Mouse (Mus musculus): Measurements from ENCODE around the gene Osgep.
"Not testable (repeated sequence)": the region's sequence is repeated elsewhere in the genome, so short reads cannot be mapped to it uniquely, and the experiment has no call there.

The Osgep gene

DNA sequence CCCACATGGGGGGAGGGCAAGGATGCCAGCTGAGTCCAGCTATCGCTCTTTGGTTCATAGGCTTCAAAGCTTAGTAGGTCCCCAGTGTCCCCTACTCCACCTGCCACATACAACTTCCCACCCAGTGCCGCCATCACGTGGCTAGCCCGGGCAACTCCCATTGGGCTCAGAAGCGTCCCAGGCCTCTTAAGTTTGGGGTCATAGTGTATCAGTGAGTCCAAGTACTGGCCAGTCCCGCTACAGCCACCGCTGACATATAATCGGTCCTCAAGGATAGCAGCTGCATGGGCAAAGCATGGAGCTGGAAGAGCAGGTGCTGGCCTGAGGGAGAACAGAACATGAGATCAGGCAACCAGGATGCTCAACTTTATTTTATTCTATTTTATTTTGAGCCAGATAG is 33.1 kb downstream of the Osgep start:
- no peak for DNase-seq (ENCODE audit: low read depth, low spot score)

GRCm38 (mm10) chr14:50876236-50876950 is 48.3 kb downstream of the Osgep start:
- DNase-seq (ENCODE audit: low read depth, low spot score): no peak

DNA sequence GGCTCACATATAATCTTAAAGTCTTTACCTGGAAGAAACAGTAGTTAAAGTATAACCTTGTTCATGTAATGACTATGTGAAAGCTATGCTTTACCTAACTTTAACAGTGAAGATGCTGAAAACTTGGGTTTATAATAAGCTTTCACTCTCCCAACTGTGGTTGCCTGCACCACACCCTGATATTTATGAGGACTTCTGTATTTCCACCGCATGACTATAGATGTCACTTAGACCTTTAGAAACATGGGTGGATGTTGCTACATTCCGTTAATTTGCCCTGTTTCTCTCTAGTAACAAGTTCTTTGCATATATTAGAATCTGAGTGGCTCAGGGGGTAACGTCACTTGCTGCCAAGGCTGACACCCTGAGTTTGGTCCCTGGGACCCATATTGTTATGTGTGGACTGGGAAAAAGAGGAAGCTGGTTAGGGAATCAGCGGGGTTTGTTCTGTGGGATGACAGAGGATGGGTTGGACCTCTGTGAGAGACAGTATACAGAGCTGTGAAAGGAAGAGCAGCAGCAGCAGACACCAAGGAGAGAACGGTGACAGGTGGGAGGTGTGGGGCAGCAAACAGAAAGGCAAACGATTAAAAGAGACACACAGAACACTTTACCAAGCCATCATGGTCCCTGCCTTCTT is 49.0 kb downstream of the Osgep start:
- no peak for DNase-seq (ENCODE audit: low read depth, low spot score)

DNA sequence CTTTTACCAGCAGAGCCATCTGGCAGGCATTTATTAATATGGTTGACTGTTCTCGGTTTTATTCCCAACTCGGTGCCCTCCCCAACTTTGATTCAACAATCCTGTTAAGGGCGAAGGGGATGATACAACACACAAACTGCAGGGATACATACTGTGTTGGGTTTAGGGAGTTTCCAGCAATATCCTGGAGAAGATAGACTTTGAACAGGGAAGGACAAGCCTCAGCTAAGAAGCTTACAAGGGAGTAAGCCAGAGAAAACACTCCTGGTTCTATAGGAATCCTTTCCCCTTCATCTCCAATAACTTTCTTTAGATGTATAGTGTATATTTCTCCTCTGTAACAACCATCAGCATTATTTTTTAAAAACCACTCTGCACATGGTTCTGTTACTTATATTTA is 49.5 kb downstream of the Osgep start:
- no peak for DNase-seq (ENCODE audit: low read depth, low spot score)

DNA sequence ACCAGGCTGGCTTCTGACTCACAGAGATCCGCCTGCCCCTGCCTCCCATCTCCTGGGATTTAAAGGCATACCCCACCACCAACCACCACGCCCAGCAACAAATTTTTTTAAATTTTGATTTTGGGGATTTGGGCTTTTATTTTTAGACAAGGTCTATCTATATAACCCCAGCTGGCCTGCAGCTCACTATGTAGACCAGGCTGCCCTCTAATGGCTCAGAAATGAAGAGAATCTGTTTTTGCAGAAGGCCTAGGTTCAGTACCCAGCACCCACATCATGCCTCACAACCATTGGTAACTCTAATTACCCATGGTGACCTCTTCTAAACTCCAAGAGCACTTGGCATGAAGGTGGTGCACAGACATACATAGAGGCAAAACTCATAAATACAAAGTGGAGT is 53.4 kb downstream of the Osgep start:
- no peak for DNase-seq (ENCODE audit: low read depth, low spot score)

DNA sequence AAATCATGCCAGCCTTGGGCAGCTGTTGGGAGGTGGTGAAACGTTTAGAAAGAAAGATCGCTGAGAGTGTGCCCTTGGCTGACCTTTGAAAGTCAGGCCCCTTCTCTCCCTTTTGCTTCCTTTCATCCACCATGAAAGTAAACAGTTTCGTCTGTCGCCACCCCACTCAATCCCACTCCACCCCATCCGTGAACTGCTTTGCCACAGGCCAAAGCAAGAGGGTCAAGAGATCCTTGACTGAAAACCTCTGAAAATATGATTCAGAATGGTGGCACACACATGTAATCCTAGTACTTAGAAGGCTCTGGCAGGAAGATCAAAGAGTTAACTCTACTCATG is 53.9 kb downstream of the Osgep start:
- no peak for DNase-seq (ENCODE audit: low read depth, low spot score)

DNA sequence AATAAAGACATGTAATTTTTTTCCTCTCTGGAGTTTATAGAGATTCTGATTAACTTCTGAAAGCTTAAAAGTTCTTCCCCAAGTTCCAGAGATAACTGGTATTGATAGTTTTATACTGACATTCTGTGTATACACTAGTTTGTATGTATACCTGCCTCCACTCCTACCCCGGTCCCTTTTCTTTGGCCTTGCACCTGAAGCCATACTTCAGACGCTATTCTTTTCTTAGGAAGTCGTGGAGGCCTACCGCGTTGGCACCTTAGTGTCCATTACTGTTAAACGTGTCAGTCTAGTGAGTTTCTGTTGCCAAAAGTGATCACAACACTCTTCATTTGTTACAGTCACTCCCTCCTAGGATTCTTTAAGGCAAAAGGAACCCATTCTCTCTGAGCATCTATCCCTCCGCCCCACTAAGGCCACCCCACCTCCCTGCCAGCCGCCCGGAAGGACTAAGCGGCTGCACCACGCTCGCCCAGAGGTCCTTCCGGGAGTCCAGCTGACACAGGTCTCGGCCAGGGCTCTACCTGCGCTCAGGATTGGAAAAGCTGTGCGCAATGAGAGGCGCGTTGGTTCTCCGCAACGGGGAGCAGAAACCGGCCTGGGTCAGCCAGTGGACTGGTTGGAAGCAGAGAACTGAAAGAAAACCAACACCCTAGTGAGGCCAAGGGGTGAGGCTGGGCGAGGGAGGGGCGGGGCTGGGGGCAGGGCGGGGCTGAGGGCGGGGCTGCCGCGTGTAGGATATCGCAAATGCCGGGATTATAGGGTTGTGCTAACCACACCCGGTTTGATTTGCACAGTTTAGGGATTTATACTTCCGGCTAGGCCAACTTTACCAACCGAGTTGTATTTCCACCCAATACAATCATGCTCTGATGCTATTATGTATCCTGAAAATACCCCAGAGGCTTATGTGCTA is 54.5 kb downstream of the Osgep start, which contains the start of gene Tep1:
TSS of gene Tep1 (minus strand) at position 672 of the 916 bp plus-strand sequence.
- peak; percentile 96 for DNase-seq (ENCODE audit: low read depth, low spot score)

DNA sequence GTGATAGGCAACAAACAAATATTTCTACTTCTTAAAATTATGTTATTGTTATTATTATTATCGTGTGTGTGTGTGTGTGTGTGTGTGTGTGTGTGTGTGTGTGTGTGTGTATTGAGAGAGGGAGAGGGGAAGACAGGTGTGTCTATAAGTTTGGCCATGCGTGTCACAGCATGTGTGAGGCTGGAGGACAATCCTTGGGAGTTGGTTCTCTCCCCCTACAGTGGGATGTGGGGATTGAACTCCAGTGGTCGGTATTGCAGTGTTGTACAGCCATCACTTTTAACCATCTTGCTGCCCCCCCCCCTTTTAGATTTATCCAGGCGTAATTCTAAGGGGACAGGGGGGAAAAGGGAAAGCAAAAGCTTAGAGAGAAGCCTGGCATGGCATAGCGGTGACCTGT is 56.0 kb downstream of the Osgep start:
- no peak for DNase-seq (ENCODE audit: low read depth, low spot score)

DNA sequence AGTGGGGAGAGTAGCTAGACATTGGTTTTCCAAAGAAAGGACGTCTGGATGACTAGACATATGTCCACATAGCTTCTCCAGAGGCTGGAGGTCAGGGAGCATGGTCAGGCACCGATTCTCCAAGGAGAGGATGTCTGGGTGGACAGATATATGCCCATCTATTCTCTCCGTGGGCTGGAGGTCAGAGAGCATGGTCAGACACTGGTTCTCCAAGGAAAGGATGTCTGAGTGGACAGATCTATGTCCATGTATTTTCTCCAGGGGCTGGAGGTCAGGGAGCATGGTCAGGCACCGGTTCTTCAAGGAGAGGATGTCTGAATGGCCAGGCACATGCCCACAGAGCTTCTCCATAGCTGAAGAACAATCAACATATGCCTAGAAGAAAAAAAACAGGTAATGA is 56.5 kb downstream of the Osgep start:
- DNase-seq (ENCODE audit: low read depth, low spot score): no peak

- no peak for DNase-seq (ENCODE audit: low read depth, low spot score)
Measured at GRCm38 (mm10) chr14:50866966-50867365, 57.7 kb downstream of the Osgep start.

- DNase-seq (ENCODE audit: low read depth, low spot score): not testable (repeated sequence)
Measured at GRCm38 (mm10) chr14:50865005-50865404, 59.7 kb downstream of the Osgep start.

DNA sequence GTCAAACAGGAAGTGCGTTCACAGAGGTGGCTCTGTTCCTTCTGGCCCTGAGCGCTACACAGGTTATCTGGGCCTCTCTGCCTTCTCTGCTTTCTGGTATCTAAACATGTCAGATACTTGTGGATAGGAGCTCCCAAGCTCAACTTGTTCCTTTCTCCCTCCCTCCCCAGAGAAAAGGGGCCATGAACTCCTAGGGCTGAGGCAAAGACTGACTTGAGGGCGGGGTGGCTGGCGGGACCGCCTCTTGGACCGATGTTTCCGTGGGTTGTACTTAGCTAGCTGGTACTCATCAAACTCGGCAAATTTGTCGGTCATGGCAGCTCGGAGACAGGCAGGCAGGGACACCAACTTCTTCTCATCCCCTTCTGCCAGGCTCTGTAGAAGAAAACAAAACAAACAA is 62.1 kb downstream of the Osgep start:
- DNase-seq (ENCODE audit: low read depth, low spot score): peak; percentile 31
